Mouse (Mus musculus) thymus, postnatal 0 days (tissue): Measurements from ENCODE around the gene Pdia4. TPM values are rescaled to one million over a fixed set of nuclear protein-coding genes. Genes with fewer than 3 reads are reported as not detected.
"Not testable (repeated sequence)": the region's sequence is repeated elsewhere in the genome, so short reads cannot be mapped to it uniquely, and the experiment has no call there.

Source experiments
- DNase-seq: peaks from one replicate; pipeline ENCODE4 v3.0.0-alpha.2; 2015; ENCODE audit warnings: low spot score
- microRNA counts: library from miRNA; unstranded; fragments of <30 nt; microRNA quantifications from one replicate; lab custom pipeline; 2015
- microRNA-seq: library from miRNA; unstranded; fragments of <30 nt; microRNA quantifications from one replicate; pipeline ENCODE4, GENCODE M21; 2016; ENCODE audit warnings: borderline number of aligned reads
- polyA plus RNA-seq: library from polyadenylated mRNA; unstranded; fragments of >200 nt; fragmentation: Nextera tagmentation; extraction: Ambion mirVana; gene quantifications from 2 replicates; pipeline ENCODE4 v1.2.1, GENCODE M21; 2015

Pdia4 gene
- polyA plus RNA-seq, 1 experiment from 2014 or later: 92.3 TPM

- not testable (repeated sequence) for DNase-seq
Observed at GRCm38 (mm10) chr6:47762686-47763085, 50.5 kb downstream of the Pdia4 start.

- not testable (repeated sequence) for DNase-seq
Observed at GRCm38 (mm10) chr6:47759406-47759805, 53.8 kb downstream of the Pdia4 start.

DNA sequence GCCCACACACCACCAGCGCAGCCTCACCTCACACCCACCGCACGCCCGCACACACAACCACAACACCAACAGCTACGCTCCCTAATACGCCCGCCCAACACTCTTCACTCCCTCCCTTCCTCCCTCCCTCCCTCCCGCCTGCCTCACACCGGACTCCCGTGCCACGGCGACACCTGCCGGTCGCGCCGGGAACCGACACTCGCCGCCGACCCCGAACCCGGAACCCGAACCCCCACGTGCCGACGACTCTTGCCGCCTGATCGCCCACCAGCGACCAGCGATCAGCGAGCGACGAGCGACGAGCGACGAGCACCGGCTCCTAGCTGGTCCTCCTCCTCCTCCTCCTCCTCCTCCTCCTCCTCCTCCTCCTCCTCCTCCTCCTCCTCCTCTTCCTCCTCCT, 55.4 kb downstream of the Pdia4 start:
- DNase-seq: not testable (repeated sequence)

DNA sequence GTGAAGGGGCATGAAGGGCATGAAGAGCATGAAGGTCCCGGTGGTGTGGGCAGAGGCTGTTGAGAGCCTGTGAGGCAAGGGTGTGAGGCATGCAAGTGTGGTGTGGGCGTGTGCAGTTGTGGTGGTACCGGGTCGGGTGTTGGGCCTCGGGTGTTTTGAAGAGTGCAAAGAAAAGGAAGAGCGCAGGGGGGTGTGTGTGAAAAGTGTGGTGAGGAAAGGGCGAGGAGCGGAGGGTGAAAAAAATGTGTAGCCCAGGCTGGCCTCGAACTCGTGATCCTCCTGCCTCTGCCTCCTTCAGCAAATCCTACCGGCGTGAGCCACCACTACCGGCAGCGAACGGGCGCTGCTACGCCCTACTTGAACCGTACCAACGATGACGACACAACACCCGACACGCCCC, 55.8 kb downstream of the Pdia4 start:
- not testable (repeated sequence) for DNase-seq

DNA sequence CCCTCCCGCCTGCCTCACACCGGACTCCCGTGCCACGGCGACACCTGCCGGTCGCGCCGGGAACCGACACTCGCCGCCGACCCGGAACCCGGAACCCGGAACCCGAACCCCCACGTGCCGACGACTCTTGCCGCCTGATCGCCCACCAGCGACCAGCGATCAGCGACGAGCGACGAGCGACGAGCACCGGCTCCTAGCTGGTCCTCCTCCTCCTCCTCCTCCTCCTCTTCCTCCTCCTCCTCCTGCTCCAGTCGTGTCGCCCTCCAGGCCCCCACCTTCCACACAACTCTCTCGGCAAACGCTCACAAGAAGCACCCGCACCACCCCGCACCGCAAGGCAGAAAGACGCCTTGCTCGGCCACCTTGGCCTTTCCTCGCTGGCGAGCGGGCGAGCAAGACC, 60.1 kb downstream of the Pdia4 start:
- DNase-seq: not testable (repeated sequence)

GRCm38 (mm10) chr6:47748306-47748705, 64.9 kb downstream of the Pdia4 start:
- DNase-seq: not testable (repeated sequence)

DNA sequence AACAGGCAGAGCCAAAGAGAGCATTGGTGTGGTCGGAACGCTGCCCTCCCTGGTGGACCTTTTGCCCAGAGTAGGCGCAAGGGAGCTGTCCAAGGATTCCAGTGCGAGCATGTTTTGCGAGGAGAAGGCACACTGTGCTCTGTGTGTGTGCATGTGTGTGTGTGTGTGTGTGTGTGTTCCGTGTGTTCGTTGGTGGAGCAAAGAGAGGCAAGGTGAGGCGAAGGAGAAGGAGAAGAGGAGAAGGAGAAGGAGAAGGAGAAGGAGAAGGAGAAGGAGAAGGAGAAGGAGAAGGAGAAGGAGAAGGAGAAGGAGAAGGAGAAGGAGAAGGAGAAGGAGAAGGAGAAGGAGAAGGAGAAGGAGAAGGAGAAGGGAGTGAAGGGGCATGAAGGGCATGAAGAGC, 65.3 kb downstream of the Pdia4 start:
- not testable (repeated sequence) for DNase-seq

MicroRNA genes within 50 kb of the gene (microRNA counts, 519-probe panel; counts per million panel counts)
- 473 counts per million, percentile 71 among the panel's probes with 10 or more counts for microRNA mmu-miR-704 (lab: Ali Mortazavi, UCI)

Small RNAs within 50 kb of the gene (microRNA-seq; reads per million reads assigned to microRNA genes)
- not detected for gene Mir704

Other genes with a start within 250 kb of the Pdia4 start
- 183 and 197 TPM in 2 replicates for gene Ezh2, start 218.1 kb downstream of the Pdia4 start, polyA plus RNA-seq
- 1.6 and 2.6 TPM in 2 replicates for gene Zfp786, start 17.4 kb upstream of the Pdia4 start, polyA plus RNA-seq
- gene Zfp398, start 22.2 kb upstream of the Pdia4 start, polyA plus RNA-seq: 8.6 and 11.1 TPM in 2 replicates
- 9.5 and 10.1 TPM in 2 replicates for gene Zfp282, start 63.8 kb upstream of the Pdia4 start, polyA plus RNA-seq
- gene Zfp212, start 107.0 kb upstream of the Pdia4 start, polyA plus RNA-seq: 21.1 and 23.6 TPM in 2 replicates
- 14.9 and 17.6 TPM in 2 replicates for gene Zfp956, start 140.0 kb upstream of the Pdia4 start, polyA plus RNA-seq
- 6.1 and 7.5 TPM in 2 replicates for gene Zfp777, start 235.5 kb upstream of the Pdia4 start, polyA plus RNA-seq